ENCODE assay signal across 8 mouse cellular contexts in the genomic region with DNA sequence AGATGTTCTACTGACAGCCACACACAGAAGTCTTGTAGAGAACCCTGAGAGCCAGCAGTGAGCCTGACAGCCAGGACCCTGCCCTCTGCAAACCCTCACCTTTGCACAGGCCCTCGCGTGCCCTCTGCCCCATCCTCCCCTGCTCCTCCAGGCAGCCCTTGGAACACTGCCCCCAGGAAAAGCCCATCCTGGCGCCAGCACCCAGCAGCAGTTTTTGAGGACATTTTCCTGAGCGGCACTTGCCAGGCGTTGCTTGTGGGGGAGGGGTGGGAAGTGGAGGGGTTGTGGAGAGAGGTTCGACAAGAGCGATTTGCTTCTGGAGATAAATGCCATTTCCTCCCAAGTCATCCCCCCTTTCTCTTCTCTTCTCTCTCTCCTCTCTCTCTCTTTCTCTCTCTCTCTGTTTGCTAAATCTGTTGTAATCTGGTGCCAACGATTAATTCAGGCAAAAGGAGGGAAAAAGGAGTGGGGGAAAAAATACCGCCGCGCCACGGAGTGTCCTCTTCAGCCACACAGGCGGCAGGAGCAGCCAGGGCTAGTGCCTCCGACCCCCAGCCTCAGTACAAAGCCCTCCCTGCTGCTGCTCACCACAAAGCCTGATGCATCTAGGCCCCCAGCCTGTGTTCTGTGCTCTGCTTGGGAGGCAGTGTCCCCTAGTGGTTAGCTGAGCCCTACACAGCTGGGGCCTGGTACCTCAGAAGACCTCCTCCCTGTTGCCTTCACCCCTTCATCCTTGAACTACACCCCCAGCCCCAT. TPM values are rescaled to one million over a fixed set of nuclear protein-coding genes. Genes with fewer than 3 reads are reported as not detected.
DNase-seq lines count a peak whose midpoint lies in the region; ATAC-seq lines count a peak whose summit lies in the region.

No protein-coding gene starts in this region.

- H3K4me3 ChIP-seq in limb, embryonic 10.5 days: peak overlapping the region; percentile 22
- H3K4me3 ChIP-seq in midbrain, embryonic 16.5 days (ENCODE audit: low read depth, low read length): no peak overlapping the region

- peaks cover 100% of the 10 kb centered on the region for H3K27me3 ChIP-seq in limb, embryonic 10.5 days (ENCODE audit: low read depth, poor library complexity, severe bottlenecking)
- no peaks in the 10 kb centered on the region; the same call in 1 of the 2 replicates for H3K27me3 ChIP-seq in midbrain, embryonic 16.5 days (ENCODE audit: control insufficient read depth, insufficient read depth, low read depth, low read length)

- H3K9ac ChIP-seq in midbrain, embryonic 16.5 days (ENCODE audit: low read depth, low read length): peak overlapping the region; percentile 51

- peaks cover 55% of the 10 kb centered on the region for H3K4me1 ChIP-seq in limb, embryonic 10.5 days
- H3K4me1 ChIP-seq in midbrain, embryonic 16.5 days (ENCODE audit: control insufficient read depth, insufficient read depth, low read length): peaks cover 45% of the 10 kb centered on the region

- H3K36me3 ChIP-seq in limb, embryonic 10.5 days: no peaks in the 10 kb centered on the region
- H3K36me3 ChIP-seq in midbrain, embryonic 16.5 days (ENCODE audit: control insufficient read depth, insufficient read depth, low read length): no peaks in the 10 kb centered on the region

- 4% methylated on average over 14 of the region's 14 CpGs for WGBS in limb, embryonic 10.5 days
- WGBS in midbrain, embryonic 16.5 days: 4% methylated on average over 13 of the region's 14 CpGs

- peak; percentile 65 to 75 for DNase-seq in layer of hippocampus, postnatal 10 days (ENCODE audit: low spot score in 2 of 2)
- DNase-seq in layer of hippocampus, adult 9-11 months: no peak
- DNase-seq in cerebellum, postnatal 10 days: peak; percentile 77 to 78
- DNase-seq in forelimb bud, embryonic 11.5 days (ENCODE audit: low read depth, low spot score): peak; percentile 62
- peak; percentile 65 for DNase-seq in limb, embryonic 10.5 days (ENCODE audit: low spot score)
- DNase-seq in ovary, postnatal 10 days (ENCODE audit: low spot score): no peak
- no peak for DNase-seq in urinary bladder, adult 2 months (ENCODE audit: low spot score)

- no peaks in the 10 kb centered on the region for H3K9me3 ChIP-seq in limb, embryonic 10.5 days (replicated peaks)
- no peaks in the 10 kb centered on the region for H3K9me3 ChIP-seq in midbrain, embryonic 16.5 days (replicated peaks; ENCODE audit: control insufficient read depth, low read length, poor library complexity, severe bottlenecking)

- peak overlapping the region; percentile 31 for H3K4me2 ChIP-seq in midbrain, embryonic 16.5 days (ENCODE audit: low read length)

- peak overlapping the region; percentile 74 for H3K27ac ChIP-seq in limb, embryonic 10.5 days
- H3K27ac ChIP-seq in midbrain, embryonic 16.5 days (ENCODE audit: low read length): peak overlapping the region; percentile 60

- ATAC-seq in midbrain, embryonic 16.5 days: peak; percentile 65

RNA-seq across cellular contexts. Expression of gene Otub1, which starts 45.8 kb away (rescaled TPM):
- 100 to 1,000 TPM; 202 to 240 TPM for total RNA-seq in layer of hippocampus, postnatal 10 days (2021)
- polyA plus RNA-seq in limb, embryonic 10.5 days (2016; fragmentation: Nextera tagmentation; extraction: Ambion mirVana): 252 and 263 TPM in 2 replicates
- polyA plus RNA-seq in midbrain, embryonic 16.5 days (2015; fragmentation: Nextera tagmentation; extraction: Ambion mirVana): 235 and 240 TPM in 2 replicates
- polyA plus RNA-seq in urinary bladder, adult 2 months (2012; rRNA removed): 91.0 and 97.6 TPM in 2 replicates

RNA-seq across cellular contexts. Expression of gene Flrt1, which starts 54.8 kb away (rescaled TPM):
- total RNA-seq in layer of hippocampus, postnatal 10 days (2021): 10 to 100 TPM; 27.9 to 28.4 TPM
- 0.54 and 1.6 TPM in 2 replicates for polyA plus RNA-seq in limb, embryonic 10.5 days (2016; fragmentation: Nextera tagmentation; extraction: Ambion mirVana)
- 11.6 and 12.0 TPM in 2 replicates for polyA plus RNA-seq in midbrain, embryonic 16.5 days (2015; fragmentation: Nextera tagmentation; extraction: Ambion mirVana)
- polyA plus RNA-seq in urinary bladder, adult 2 months (2012; rRNA removed): 0.37 and 0.66 TPM in 2 replicates

RNA-seq across cellular contexts. Expression of gene Cox8a, which starts 57.1 kb away (rescaled TPM):
- total RNA-seq in layer of hippocampus, postnatal 10 days (2021): 100 to 1,000 TPM; 688 to 834 TPM
- polyA plus RNA-seq in limb, embryonic 10.5 days (2016; fragmentation: Nextera tagmentation; extraction: Ambion mirVana): 862 and 928 TPM in 2 replicates
- polyA plus RNA-seq in midbrain, embryonic 16.5 days (2015; fragmentation: Nextera tagmentation; extraction: Ambion mirVana): 837 and 884 TPM in 2 replicates
- polyA plus RNA-seq in urinary bladder, adult 2 months (2012; rRNA removed): 508 and 528 TPM in 2 replicates

Comparison
In these comparisons a context has a peak if more than half of its experiments do, and no peak if none do; other contexts are left out.
1. DNase-seq: peak in layer of hippocampus, postnatal 10 days (2 of 2), cerebellum, postnatal 10 days (2 of 2), forelimb bud, embryonic 11.5 days (single experiment) and limb, embryonic 10.5 days (single experiment); none in layer of hippocampus, adult 9-11 months (single experiment), ovary, postnatal 10 days (single experiment) and urinary bladder, adult 2 months (single experiment).